Mouse (Mus musculus) mouse embryonic stem cell (cell line): Measurements from ENCODE around the gene Zfp523.

Source experiments
- in situ Hi-C, 2 experiments: fragments of 300-500 bp; cut with MboI; formaldehyde crosslinking; loops; 1 replicate in 1 of 2; 3 replicates in 1 of 2; pipeline ENCODE4 v1.14.3; 2019 to 2020; ENCODE audit warnings: low sequenced_read_pairs in 2 of 2, low pct_unique_long_range_greater_than_20kb in 1 of 2, mixed read lengths in 1 of 2; ENCODE audit not compliant: unreplicated experiment in 1 of 2

The Zfp523 gene

GRCm38 (mm10) chr17:28232475-28233060 is 55.6 kb downstream of the Zfp523 start, which contains the start of gene Ppard:
Gene Ppard, plus strand, starts transcription at chr17:28232700.
- in situ Hi-C loops: no loop called here

- in situ Hi-C loops: no loop called here
These were observed 56.3 kb downstream of the Zfp523 start for GRCm38 (mm10) chr17:28233091-28233731.

- in situ Hi-C loops: no loop called here
These were observed 57.7 kb downstream of the Zfp523 start for GRCm38 (mm10) chr17:28234641-28235040.

- in situ Hi-C loops: no loop called here
These were observed 59.2 kb downstream of the Zfp523 start for GRCm38 (mm10) chr17:28235982-28236635.

- in situ Hi-C loops: no loop called here
These were observed 59.7 kb downstream of the Zfp523 start for GRCm38 (mm10) chr17:28236636-28237015.

- in situ Hi-C loops: no loop called here
These were observed 60.4 kb downstream of the Zfp523 start for GRCm38 (mm10) chr17:28237362-28237761.

- in situ Hi-C loops: no loop called here
These were observed 60.9 kb downstream of the Zfp523 start for GRCm38 (mm10) chr17:28237874-28238273.

- in situ Hi-C loops: no loop called here
These were observed 63.9 kb downstream of the Zfp523 start for GRCm38 (mm10) chr17:28240846-28241245.

- in situ Hi-C loops: no loop called here
These were observed 65.4 kb downstream of the Zfp523 start for GRCm38 (mm10) chr17:28242296-28242695.

GRCm38 (mm10) chr17:28244214-28244613 is 67.3 kb downstream of the Zfp523 start:
- in situ Hi-C loops: no loop called here

- in situ Hi-C loops: no loop called here
These were observed 67.8 kb downstream of the Zfp523 start for GRCm38 (mm10) chr17:28244714-28245113.

GRCm38 (mm10) chr17:28246640-28247039 is 69.7 kb downstream of the Zfp523 start:
- in situ Hi-C loops: no loop called here

GRCm38 (mm10) chr17:28247613-28248012 is 70.7 kb downstream of the Zfp523 start:
- in situ Hi-C loops: no loop called here

- in situ Hi-C loops: no loop called here
These were observed 72.1 kb downstream of the Zfp523 start for GRCm38 (mm10) chr17:28249062-28249461.

GRCm38 (mm10) chr17:28251579-28252280 is 74.8 kb downstream of the Zfp523 start:
- in situ Hi-C loops: no loop called here

- in situ Hi-C loops: no loop called here
These were observed 75.3 kb downstream of the Zfp523 start for GRCm38 (mm10) chr17:28252281-28252648.

GRCm38 (mm10) chr17:28253216-28253615 is 76.3 kb downstream of the Zfp523 start:
- in situ Hi-C loops: no loop called here

GRCm38 (mm10) chr17:28254804-28255203 is 77.9 kb downstream of the Zfp523 start:
- in situ Hi-C loops: no loop called here
